Mouse (Mus musculus): ENCODE measurements at regions not wholly inside any gene's neighbourhood (a gene's known extent, or its start where the extent isn't known, plus 50 kb on each side); places are given as distances from the start of the nearest gene placed in this dataset.

GRCm38 (mm10) chr19:42673133-42673532 lies 60.5 kb upstream of the Loxl4 start:
- DNase-seq (ENCODE audit: low spot score in 2 of 2): peak; percentile 27 to 62

- DNase-seq (ENCODE audit: low spot score in 2 of 2): no peak
Observed at GRCm38 (mm10) chr19:42669886-42670285, 57.3 kb upstream of the Loxl4 start.

GRCm38 (mm10) chr19:42668385-42669098 lies 55.9 kb upstream of the Loxl4 start:
- no peak for DNase-seq (ENCODE audit: low spot score in 2 of 2)

GRCm38 (mm10) chr19:42666906-42667305 lies 54.3 kb upstream of the Loxl4 start:
- no peak for DNase-seq (ENCODE audit: low spot score in 2 of 2)
